Mouse (Mus musculus): Measurements from ENCODE around the gene Erc2.

Erc2 gene

DNA sequence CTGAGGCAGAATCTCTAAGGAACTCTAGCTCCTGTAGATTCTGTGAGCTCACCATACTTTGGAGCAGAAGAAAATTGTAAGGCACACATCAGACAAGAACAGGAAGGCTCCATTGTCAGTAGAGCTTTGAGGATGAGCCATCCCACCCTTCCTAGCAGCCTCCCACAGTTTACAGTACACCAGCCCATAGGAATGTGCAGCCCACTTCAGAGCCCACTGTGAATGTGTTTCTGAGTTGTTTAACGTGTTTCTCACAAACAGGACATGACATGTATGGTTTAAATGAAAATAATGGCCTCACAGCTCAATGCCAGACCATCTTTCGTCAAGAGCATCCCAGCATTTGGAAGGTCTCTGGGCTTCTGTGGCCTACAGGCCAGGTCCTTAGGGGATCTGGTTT is 549.1 kb downstream of the Erc2 start:
- no peak for DNase-seq (ENCODE audit: low read depth, low spot score)

DNA sequence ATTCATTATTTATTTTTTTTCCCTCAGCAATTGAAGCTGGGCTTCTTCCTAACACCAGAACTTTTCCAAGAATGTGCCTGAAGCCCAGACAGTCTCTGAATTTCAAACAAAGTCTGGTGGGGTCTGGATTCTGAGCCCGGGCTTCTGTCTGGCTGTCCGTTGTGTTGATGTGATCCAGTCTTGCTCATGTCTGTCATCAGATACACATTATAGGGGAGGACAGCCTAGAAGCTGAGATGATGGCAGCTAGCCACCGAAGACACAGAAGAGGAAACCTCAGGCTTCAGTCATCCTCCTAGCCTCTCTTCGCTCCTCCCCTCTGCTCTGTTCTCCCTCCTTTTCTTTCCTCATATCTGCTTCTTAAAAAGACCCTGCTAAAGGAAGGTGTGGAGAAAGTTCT is 551.5 kb downstream of the Erc2 start:
- no peak for DNase-seq (ENCODE audit: low read depth, low spot score)

DNA sequence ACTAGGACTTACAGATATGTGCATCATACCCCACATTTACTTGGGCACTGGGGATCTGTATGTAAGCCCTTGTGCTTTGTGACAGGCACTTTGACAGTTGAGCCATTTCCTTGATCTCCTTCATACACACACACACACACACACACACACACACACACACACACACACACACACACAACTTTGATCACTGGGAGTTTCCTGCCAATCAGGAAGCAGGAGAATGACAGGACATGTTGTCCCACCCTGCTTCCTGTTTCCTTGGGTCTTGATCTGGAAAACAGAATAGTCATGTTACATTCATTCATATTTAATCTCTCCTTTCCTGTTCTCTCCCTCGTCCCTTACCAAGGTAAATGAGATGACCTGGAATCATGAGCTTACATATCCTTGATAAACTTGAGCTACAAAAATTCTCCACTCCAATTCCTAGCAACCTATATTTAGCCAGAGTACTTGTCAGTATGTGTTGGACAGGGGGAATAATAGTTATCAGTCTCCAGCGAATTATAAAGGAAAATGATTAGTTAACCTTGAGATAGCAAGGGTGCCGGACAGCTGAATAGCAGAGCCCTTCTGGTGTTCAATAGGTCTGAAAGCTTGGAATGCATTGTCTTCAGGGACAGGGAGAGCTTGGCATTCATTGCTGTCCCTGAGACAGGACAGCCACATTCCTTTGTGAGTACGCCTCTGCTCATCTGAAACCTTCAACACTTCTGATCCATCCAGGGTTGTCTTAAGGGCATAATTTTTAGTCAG is 559.0 kb downstream of the Erc2 start:
- DNase-seq (ENCODE audit: low read depth, low spot score) = no peak

DNA sequence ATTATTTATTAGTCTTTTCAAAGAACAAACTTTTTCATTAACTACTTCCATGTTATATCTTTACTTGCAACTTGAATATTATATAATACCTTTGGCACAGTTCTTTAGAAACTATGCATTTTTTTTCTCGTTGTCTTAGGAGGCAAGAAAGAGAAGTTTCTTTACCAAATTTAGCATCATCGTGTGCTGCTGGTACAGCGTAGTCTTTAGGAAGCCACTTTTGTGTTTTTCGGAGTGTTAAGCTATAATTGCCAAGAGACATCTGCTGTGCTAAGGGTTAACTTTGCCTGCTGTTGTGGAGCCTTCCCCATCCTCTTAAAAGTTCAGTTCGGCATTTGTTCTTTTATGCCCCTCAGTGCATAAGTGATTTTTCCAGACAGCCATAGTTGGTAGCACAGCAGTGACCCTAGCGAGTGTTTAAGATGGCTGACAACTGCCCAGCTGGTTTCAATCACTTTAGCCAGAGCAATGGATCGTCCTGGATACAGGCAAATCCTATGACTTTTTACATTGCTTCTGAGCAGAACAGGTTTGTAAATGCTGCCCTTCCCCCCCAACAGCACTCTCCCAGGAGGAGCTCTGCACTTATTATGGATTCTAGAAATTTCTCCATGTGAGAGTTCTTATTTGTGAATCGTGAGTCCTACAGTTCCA is 570.6 kb downstream of the Erc2 start:
- DNase-seq (ENCODE audit: low read depth, low spot score) = no peak

DNA sequence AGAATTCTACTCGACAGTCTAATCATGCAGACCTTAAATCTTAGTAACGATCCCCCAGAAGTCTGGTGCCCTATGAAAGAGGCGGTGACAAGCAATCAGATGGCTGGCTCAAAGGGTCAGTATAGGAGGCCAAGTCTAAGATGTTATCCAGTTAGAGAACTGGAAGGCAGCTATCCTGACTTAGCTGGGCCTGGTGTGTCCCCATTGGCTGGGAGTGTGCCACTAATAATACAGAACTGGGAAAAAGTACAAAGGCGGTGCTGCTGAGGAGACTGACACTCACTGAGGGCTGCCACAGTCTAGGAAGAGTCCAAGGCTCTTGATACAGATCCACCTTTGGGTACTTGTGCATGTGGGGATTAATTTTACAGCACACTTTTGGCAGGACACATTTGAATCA is 581.6 kb downstream of the Erc2 start:
- no peak for DNase-seq (ENCODE audit: low read depth, low spot score)

DNA sequence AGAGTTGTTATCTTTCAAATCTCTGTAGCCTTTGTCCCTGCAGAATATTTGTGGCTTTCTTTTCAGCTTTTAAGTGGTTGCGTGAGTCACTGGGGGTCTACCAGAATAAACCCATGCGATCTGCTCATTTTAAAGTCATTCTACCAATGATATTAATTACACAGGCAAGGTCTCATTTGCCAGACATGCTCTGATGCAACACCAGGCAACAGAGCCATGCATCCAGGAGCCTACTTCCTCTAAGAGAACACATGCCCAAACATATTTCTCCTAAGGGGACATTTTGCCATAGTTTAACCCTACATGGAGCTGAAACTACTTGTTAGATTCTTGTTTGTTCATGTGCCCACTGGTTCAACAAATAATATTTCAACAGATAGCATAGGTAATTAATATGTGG is 584.1 kb downstream of the Erc2 start:
- no peak for DNase-seq (ENCODE audit: low read depth, low spot score)

DNA sequence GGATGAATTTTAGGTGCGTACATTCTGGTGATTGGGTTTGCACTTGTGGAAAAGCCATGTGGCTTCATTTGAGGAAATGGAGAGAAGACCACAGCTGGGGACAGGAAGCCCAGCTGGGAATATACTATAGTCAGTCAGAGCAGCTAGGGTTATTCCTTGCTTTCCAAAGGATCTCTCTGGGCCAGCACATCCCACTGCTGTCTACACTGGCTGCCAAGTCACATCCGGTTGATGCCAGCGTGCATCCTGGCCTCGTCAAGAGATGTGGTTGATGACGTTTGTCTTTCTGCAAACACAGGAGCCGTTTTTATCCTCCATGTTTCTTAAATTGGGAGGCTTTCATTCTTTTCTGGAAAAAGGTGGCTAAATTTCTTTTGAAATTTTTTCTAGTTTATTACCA is 603.3 kb downstream of the Erc2 start:
- DNase-seq (ENCODE audit: low read depth, low spot score) = no peak

DNA sequence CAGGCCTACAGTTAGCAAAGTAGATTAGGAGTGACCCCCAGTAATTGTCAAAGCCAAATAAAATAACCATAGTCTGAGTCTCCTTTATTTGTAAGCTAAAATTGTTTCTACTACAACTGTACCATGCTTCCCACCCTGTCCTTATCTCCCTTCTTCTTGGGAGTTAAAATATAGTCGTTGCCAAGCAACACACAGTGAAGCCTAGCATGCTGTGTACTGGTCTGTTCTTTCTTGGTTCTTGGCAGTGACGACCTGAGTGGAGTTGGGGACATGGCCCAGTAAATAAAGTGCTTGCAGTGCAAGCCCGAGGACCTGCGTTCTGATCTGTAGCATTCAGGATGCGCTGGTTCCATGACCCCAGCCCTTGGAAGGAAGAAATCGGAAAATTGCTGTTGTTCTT is 608.3 kb downstream of the Erc2 start:
- DNase-seq (ENCODE audit: low read depth, low spot score) = no peak

DNA sequence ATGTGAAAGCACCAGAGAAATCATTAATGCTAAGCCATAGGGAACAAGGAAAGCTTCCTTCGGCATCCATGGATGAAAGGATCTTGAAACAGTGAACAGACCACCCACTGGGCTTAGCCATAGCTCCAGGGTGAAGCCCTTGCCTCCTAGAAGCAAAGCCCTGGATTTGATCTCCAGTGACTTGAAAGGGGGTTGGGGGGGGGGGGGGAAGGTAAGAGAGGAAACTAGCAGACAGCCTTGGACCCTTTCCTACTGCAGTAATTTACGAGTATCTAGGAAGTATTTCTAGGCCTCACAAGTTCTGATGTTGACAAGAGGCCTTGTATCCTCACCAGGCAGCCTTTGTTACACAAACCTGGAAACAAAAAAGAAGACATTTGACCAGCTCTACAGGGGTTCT is 609.0 kb downstream of the Erc2 start:
- no peak for DNase-seq (ENCODE audit: low read depth, low spot score)

DNA sequence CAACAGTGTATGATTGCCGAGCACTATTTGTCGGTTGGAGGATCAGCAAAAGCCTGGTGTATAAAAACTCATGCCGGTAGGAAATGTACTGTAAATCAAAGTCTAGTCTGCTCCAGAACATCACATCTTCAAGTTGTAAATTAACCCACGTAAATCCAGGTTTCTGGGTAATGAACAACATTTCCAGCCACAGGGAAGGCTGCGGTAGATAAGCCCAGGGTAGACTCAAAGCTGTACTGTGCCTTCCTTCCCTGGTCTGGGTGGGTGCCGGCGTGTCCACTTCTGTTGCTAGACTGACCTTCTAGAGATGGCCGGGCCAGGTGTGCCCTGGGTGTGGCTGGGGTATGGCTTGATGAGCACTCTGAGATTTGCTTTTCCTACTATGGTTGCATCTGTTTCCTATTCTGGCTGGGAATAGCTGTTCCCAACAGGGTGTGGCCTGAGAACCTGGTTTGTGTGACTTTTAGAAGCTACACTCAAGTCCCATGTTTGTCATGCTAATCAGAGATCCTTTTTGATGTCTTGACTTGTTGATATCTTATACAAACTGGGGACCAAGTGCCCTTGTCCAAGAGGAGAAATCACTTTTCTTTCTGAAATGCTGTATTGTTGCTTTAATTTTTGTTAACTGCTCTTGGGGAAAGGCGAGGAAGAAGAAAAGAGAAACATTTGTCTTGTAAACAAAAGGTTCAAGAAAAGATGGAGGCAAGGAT is 616.3 kb downstream of the Erc2 start:
- DNase-seq (ENCODE audit: low read depth, low spot score) = no peak

DNA sequence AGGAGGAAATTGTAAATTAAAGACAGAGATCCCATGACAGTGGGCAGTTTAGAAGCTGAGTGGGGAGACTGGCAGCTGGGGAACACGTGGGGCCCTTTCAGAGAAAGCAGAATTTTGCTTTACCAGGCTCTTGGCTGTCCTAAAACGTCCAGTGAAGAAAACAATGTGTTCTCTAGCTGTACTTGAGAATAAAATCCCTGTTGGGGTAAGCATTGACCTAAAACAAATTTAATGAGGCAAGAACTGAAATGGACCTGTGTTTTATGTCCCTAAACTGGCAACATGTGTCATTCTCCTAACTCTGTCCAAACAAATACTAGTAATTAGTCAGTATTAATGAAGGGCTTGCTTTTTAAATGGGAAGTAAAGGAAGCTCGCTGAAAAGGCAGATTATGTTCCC is 617.9 kb downstream of the Erc2 start:
- no peak for DNase-seq (ENCODE audit: low read depth, low spot score)

DNA sequence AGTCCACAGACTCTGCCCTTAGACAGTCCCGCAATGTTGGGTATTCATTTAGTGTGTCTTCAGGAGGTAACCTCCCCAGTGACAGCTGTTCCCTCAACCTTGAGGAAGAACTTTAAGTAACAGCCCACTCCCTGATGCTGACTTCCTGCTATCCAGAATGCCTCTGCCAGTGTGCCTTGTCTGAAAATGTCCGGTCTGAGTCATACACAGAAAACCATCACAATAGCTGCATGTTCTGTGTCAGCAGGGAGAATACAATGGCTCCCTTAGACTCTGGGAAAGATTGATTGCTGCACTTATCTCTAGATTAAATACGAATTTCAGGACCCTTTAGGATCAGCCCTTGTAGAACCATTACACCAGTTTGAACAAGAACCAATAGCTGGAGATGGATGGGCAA is 620.5 kb downstream of the Erc2 start:
- DNase-seq (ENCODE audit: low read depth, low spot score) = no peak

DNA sequence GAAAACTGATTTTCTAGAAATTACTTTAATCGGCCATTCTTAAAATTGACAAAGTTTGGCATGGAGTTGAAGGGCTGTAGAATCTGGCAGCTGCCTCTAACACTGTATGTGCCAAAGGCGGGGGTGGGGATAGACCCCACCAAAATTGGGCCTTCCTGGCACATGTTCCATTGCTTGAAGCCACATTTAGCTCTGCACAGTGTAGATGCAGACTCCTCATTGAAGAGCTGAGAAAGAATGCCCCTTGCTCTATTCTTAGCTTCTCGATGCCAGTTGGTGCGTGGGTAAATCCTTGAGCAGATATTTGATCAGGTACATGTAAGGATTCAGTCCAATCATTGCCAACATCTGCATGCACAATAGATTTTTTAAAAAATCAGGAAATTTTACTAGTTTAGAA is 621.2 kb downstream of the Erc2 start:
- no peak for DNase-seq (ENCODE audit: low read depth, low spot score)

DNA sequence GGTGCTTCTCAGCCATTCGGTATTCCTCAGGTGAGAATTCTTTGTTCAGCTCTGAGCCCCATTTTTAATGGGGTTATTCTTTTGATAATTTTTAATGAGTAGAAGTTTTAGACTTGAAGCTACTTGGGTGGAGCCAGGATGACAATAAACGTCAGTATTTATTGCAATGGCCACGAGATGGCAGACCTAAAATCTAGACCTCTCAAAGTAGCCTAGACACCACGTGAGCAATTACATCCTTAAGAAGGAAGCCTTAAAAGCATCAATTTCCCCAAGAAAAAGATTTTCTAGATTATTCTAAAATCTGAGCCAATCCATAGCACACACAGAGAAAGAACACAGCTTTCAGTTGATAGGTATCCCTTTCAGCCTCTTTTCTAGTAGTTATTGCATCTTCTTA is 640.5 kb downstream of the Erc2 start:
- no peak for DNase-seq (ENCODE audit: low read depth, low spot score)

DNA sequence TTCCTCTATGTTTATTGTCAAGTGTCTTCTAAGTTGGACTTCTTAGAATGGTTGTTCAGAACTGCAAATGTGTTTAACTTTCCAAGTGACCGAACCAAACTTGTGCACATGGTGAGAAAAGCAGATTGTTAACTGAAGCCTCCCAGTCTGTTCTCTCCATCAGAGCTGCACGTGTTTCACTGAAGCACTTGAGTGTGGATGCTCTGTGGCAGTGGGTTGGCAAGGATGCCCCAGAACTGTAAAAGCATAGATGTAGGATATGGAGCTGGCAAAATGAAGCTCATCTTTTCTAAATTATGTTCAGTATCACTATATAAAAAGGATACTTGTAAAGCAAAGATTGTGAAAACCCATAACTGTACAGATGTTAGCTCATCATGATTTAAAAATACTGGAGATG is 645.1 kb downstream of the Erc2 start:
- DNase-seq (ENCODE audit: low read depth, low spot score) = no peak

DNA sequence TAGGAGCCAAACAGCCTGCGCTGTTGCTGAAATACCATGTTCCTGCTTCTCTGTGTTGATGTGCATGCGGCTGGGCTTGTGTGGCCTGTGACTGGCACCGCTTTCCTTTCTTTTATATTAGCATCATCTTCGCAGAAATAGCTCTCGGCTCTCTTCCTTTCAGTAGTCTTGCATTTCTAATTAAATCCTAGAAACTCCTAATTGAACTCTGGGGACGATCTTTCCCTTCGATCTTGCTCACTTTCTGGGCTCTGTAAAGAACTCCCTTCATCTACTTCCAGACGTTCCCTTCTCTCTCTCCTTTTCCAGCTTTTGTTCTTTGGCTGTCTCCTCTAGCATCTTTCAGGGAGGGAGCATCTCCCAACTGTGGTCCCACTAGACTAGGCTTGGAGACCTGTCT is 649.6 kb downstream of the Erc2 start:
- DNase-seq (ENCODE audit: low read depth, low spot score) = no peak

DNA sequence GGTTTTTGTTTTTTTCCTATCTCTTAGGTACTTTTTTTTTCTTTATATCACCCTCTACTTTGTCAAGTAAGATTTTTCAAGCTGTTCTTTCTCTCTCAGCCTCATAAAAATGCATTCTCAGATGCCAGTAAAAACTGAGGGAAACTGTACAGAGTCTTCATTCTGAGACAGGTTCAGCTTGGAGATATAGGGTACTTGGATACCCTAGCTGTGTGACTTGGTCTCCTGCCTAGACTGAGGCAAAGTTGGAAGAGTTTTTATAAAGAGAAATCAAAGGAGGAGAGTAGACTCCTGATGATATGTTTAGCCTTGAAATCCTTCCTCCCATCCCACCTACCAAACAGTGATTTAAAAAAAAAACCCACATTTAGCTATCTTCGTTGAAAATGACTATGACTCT is 651.4 kb downstream of the Erc2 start:
- DNase-seq (ENCODE audit: low read depth, low spot score) = no peak

DNA sequence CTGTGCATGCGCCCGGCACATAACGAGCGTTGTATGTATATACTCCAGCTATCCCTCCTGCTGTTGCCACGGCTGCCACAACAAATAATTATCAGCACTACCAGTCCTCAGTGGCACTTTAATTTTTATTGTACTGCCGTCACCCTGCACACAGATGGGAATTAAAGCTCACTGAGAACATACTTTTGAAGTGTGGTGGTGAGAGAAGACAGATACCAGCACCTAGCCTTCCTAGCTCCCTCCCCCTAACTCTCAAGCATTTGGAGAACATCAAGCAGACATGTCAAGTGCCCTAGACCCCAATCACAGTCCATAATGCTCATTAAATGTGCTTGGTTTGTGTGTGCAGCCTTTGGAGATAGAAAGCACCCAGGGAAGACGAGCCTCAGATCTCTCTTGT is 652.6 kb downstream of the Erc2 start:
- DNase-seq (ENCODE audit: low read depth, low spot score) = no peak

DNA sequence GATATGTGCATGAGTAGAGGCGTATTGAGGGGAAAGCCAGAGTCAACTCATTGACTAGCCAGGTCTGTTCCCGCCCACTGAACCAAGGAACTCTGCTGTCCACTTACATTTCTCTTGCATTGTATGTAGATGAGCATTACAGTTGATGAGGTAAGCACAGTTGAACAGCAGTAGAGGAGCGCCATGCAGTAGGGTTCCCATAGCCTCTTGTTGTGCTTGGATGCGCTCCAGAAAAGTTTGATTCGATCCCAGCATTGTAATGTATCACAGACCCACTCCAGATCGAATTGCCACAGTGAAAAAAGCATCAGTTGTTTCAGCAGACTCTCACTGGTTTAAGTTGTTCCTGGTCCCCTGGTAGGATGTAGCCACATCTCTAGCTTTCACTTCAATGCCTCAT is 656.7 kb downstream of the Erc2 start:
- no peak for DNase-seq (ENCODE audit: low read depth, low spot score)

DNA sequence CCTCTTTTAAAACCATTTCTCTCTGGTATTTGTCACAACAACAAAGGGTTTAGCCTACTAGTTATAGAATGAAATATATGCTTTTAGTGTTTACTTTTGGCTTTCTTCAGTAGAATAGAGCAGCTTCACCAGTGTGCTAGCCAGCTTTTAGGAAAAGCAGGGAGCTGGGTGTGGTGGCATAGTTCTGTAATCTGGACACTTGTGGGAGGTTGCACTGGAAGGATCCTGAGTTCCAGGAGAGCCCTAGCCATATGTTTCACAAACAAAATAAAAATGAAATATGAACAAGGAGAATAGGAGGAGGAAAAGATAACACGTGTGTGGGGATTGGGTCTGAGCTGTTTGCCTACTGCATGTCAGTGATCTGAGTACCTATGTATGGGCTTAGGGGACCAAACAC is 658.1 kb downstream of the Erc2 start:
- DNase-seq (ENCODE audit: low read depth, low spot score) = no peak

DNA sequence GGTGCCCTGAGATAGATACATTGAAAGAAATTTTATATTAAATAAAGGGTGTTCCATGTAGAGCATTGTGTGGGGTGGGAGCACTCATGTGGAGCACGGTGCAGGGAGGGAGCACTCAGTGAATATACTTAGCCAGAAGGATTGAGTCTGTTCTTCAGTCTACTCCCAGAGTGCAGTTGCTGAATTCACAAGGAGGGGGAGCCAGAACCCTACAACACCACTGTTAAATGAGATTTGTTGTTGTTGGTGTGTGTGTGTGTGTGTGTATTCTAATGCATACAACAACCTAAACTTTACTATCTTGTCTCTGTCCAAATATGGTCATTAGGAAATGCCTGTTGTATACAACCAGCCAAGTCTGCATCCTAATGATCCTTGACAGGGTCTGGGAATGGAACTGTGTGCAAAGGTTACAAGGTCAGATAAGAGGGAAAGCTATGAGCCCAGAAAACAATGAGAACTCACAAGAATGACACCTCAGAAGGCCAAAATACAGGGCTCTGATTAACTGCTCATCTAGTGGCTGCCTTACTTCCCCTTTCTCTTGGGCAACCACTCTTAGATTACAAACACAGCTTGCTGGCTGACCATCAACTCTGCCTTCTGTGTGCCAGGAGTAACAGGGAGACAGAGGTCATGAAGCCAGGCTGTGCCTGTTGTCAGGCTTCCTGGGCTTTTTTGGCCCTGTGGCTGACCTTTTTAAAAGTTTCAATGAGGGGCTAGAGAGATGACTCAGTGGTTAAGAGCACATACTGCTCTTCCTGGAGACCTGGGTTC is 661.3 kb downstream of the Erc2 start:
- DNase-seq (ENCODE audit: low read depth, low spot score) = no peak

DNA sequence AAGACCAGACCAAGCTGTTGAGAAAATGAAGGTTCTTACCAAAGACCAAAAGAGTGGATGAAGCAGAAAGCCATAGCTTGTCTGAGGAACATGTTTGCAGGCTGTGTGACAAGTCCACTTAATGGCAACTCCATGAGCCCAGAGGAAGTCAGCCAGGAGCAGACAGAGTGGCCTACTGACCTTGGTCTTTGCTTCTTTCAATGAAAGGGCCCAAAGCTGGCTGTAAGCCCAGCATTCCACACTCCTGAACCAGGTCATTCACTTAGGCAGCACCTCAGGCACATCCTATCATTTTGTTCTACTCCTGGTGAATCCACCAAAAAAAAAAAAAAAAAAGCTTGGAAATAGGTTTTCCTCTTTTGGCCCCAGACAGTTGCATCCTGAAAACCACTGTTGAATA is 664.3 kb downstream of the Erc2 start:
- DNase-seq (ENCODE audit: low read depth, low spot score) = no peak

All from c-Kit-negative CD71-positive TER-119-positive erythroid progenitor cells, embryonic 14.5 days (primary cell).